Mouse (Mus musculus): ENCODE measurements around the gene Cd302.

Cd302 gene

GRCm38 (mm10) chr2:60278627-60279026, 5.7 kb downstream of the Cd302 start:
- no peak for TF ChIP-seq GATA4 (IDR thresholded peaks at IDR 0.05; ENCODE audit: insufficient replicate concordance, low read length)

DNA sequence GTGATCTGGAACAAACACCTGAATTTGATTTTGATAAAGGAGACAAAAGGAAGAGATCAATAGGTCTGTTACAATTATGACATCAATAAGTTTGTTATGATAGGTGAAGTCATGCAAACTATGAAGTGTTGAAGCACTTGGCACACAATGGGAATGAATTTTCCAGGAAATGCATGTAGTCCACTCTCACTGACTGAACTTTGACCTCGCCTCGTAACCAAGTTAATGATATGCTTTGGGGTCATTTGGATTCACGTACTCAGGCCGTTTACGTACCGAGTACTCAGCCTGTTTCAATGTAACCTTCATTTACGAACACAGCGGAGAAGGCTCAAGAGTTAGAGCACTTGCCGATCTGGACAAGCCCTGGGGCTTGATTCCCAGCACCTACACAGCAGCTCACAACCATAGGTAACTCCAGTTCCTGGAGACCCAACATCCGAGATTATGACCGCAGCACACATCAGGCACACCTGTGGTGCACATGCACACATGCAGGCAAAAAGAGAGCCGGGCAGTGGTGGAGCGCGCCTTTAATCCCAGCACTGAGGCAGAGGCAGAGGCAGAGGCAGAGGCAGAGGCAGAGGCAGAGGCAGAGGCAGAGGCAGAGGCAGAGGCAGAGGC, 14.3 kb downstream of the Cd302 start:
- TF ChIP-seq GATA4 (IDR thresholded peaks at IDR 0.05; ENCODE audit: insufficient replicate concordance, low read length) = no peak; the same call in 1 of the 2 replicates

GRCm38 (mm10) chr2:60267567-60267966, 16.7 kb downstream of the Cd302 start:
- no peak for TF ChIP-seq GATA4 (IDR thresholded peaks at IDR 0.05; ENCODE audit: insufficient replicate concordance, low read length)

DNA sequence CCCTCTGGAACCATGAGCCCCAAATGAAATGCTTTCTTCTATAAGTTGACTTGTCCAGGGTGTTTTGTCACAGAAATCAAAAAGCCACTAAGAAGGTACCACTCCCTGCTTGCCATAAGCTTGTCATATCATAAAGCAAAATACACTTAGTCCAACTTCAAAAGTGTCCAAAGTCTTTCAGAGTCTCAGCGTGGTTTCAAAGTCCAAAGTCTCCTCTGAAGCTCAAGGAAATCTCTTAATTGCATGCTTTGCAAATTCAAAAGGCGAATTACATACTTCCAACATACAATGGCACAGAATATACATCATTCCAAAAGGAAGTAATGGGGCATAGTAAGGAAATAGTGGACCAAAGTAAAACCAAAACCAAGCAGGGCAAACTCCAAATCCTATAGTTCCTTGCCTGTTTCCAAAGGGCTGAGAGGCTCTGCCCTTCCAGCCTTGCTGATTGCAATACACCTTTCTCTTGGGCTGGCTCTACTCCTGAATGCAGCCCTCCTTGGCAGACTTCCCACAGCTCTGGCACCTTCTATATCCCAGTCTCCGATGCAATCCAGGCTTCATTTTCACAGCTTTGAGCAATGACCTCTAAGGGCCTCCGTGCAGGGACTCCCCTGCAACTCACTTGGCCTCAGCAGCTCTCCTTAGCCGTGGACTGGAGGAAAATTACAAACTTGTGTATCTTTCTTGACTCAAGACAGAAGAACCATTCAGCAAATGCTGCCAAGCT, 23.5 kb downstream of the Cd302 start:
- no peak for TF ChIP-seq GATA4 (IDR thresholded peaks at IDR 0.05; ENCODE audit: insufficient replicate concordance, low read length)

DNA sequence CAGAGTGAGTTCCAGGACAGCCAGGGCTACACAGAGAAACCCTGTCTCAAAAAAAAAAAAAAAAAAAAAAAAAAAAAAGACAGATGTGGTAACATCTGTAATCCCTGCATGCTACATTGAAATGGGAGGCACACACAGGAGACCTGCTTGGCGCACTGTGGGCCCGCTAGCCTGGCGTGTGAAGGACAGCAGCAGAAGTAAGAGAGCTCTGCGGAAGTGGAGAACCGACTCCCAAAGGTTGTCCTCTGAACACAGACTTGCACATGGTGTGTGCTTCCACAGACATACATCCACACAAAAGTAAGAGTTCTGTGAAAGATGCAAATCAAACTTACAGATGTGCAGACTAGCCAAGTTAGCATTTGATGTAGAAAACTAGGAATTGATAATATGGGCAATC, 25.1 kb downstream of the Cd302 start:
- TF ChIP-seq GATA4 (IDR thresholded peaks at IDR 0.05; ENCODE audit: insufficient replicate concordance, low read length) = no peak

DNA sequence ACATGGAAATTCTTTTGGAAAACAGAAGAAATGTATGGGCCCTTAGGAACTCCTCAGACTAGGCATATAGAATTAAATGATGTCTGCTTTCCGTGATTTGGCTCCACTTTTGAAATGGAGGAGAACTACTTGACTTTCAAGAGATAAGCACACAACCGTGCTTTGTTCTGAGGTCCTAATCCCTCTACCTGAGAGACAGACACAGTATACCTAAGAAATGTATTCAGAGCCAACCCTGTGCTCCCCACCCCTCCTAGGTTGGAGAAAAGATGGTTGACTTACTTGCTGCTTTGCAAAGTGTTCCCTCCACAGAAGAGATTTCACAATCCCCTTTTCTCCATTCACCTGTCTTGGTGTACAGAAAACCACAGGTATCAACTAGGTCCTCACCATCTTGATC, 27.5 kb downstream of the Cd302 start:
- no peak for TF ChIP-seq GATA4 (IDR thresholded peaks at IDR 0.05; ENCODE audit: insufficient replicate concordance, low read length)

- no peak for TF ChIP-seq GATA4 (IDR thresholded peaks at IDR 0.05; ENCODE audit: insufficient replicate concordance, low read length)
Measured at GRCm38 (mm10) chr2:60253506-60253905, 30.8 kb downstream of the Cd302 start.

DNA sequence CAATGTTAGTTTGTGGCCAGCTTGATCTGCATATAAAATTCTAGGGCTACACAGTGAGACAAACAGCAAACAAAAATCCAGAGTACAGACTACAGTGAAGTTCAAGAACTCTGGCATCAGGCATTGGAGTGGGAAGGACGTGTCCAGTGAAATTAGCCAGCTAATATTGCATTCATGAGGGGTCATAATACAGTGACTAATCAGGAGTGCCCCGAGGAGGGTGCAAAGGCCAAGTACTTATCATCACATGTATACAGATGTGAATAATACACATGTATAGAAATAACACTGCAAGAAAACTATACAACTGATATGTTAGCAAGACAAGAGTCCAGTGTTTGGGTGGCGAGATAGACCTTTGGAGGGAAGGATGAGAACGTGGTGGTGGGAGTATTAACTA, 31.5 kb downstream of the Cd302 start:
- no peak for TF ChIP-seq GATA4 (IDR thresholded peaks at IDR 0.05; ENCODE audit: insufficient replicate concordance, low read length)

DNA sequence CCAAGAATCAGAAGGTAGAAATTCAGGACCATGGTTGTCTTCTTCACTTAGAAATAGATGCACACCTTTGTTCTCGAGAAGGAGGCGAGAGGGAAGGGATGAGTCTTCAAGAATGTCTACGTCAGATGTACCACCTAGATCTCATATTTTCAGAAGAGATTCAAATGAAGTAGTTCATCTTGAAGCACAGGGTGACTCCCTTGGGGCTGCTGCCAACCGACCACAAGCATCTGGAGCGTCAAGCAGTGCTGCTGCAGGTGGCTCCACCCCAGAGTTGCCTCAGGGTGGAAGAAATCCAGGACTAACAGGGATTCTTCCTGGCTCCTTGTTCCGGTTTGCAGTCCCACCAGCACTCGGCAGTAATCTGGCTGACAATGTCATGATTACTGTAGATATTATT, 49.8 kb downstream of the Cd302 start:
- TF ChIP-seq GATA4 (IDR thresholded peaks at IDR 0.05; ENCODE audit: insufficient replicate concordance, low read length) = no peak

- TF ChIP-seq GATA4 (IDR thresholded peaks at IDR 0.05; ENCODE audit: insufficient replicate concordance, low read length) = no peak
Measured at GRCm38 (mm10) chr2:60233147-60233546, 51.1 kb downstream of the Cd302 start.

DNA sequence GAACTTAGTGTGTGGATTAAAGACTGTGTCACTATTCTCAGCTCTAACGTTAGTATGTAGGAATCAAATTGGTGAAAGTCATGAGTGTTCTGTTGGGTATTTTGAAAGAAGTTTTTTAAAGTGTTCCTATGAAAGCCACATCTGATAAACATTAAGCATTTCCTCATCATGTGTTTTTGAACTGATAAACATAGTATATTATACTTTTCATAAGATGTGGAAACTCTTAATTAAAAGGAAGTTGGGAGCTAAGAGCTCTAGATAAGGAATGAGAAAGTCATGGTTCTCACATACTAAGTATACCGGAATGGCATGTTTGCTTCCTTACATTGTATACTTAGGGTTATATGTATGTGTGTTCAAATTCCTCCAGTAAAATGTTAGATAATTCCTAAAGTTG, 53.9 kb downstream of the Cd302 start:
- no peak for TF ChIP-seq GATA4 (IDR thresholded peaks at IDR 0.05; ENCODE audit: insufficient replicate concordance, low read length)

DNA sequence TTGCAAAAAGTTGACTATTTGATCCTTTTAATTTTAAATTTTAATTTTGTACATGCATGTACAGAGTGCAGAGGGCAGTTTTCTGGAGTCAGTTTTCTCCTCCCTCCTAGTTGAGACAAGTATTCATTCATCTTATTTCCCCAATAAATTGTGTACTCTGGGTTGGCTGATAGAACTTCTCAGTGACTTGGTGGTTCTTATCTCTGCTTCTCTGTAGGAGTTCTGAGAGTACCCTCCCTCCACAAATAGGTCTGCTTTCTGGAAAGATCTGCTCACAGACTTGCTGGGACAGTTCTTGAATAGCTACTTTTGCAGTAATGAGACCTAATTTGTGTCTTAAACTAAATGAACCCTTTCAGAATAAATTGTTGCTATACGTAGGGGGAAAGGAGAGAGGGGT, 55.8 kb downstream of the Cd302 start:
- TF ChIP-seq GATA4 (IDR thresholded peaks at IDR 0.05; ENCODE audit: insufficient replicate concordance, low read length) = no peak

- TF ChIP-seq GATA4 (IDR thresholded peaks at IDR 0.05; ENCODE audit: insufficient replicate concordance, low read length) = no peak
Measured at GRCm38 (mm10) chr2:60223489-60223888, 60.8 kb downstream of the Cd302 start.

DNA sequence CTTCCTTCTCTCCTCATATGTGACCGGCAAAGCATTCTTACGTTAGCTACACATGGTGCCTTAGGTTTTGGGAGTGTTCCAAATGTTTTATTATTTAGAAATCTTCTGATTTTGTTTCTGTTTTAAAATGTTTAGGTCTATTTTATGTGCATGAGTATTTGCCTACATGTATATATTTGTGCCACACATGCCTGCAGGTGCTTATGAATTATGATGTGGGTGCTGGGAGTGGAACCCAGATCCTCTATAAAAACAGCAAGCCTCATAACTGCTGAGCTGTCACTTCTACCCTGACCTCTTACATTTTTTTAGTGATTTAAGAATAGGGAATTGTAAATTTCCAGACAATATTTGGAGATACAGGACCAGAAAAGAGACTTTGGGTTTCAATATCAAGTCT, 62.3 kb downstream of the Cd302 start:
- TF ChIP-seq GATA4 (IDR thresholded peaks at IDR 0.05; ENCODE audit: insufficient replicate concordance, low read length) = no peak

GRCm38 (mm10) chr2:60221236-60221635, 63.1 kb downstream of the Cd302 start:
- no peak for TF ChIP-seq GATA4 (IDR thresholded peaks at IDR 0.05; ENCODE audit: insufficient replicate concordance, low read length)

GRCm38 (mm10) chr2:60217620-60218019, 66.7 kb downstream of the Cd302 start:
- TF ChIP-seq GATA4 (IDR thresholded peaks at IDR 0.05; ENCODE audit: insufficient replicate concordance, low read length) = no peak

All from liver, adult (tissue).